Mouse (Mus musculus): ENCODE results near the gene Dok1.
A peak's percentile ranks its signal among the peaks of the same experiment; 100 is the strongest.

Dok1 gene

GRCm38 (mm10) chr6:83049367-83049766 is 16.1 kb upstream of the Dok1 start:
- DNase-seq (ENCODE audit: low spot score): no peak

- no peak for DNase-seq (ENCODE audit: low spot score)
These were observed 11.5 kb upstream of the Dok1 start for GRCm38 (mm10) chr6:83044742-83045141.

GRCm38 (mm10) chr6:83043993-83044392 is 10.7 kb upstream of the Dok1 start:
- DNase-seq (ENCODE audit: low spot score): no peak

GRCm38 (mm10) chr6:83043561-83043960 is 10.3 kb upstream of the Dok1 start:
- no peak for DNase-seq (ENCODE audit: low spot score)

DNA sequence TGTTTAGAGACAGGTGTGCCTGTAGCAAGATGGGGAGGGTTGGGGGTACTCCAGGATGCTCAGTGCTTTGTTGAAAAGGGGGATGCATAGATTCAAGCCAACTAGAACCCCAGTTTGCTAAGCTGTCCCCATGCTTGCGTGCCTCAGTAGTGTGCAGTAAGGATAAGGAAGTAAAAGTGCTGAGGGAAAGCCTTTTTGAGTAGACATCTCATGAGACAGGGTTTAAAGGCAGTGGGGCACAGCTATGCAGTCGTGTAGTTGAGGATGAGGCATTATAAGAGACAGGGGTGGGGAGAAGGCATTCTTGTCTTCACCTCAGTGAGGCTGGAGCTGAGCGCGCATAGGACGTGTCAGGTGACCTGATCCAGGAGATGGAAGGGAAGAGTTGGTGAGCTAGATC is 7.3 kb upstream of the Dok1 start:
- DNase-seq (ENCODE audit: low spot score): no peak

DNA sequence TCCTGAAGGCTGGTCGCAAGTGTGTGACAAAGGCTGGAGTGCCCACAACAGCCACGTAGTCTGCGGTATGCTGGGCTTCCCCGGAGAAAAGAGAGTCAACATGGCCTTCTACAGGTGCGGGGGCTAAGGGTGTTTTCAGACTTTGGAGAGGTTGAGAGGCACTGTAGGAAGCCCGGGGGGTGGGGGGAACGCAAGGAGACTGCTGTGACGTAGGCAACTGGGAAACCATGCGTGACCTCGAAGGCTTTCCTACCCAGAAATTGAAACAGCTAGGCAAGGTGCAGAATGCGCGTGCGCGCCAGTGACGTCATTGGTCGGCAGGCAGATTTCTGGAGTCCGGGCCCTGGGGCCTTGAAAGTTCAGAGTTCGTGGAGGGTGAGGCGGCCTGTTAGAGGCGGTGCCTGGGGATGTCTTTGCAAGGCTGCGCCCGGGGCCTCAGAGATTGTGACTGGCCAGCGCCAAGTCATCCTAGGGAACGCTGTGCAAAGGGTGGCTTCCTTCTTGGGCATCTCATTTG is 5.3 kb upstream of the Dok1 start:
- peak; percentile 90 for DNase-seq (ENCODE audit: low spot score)

DNA sequence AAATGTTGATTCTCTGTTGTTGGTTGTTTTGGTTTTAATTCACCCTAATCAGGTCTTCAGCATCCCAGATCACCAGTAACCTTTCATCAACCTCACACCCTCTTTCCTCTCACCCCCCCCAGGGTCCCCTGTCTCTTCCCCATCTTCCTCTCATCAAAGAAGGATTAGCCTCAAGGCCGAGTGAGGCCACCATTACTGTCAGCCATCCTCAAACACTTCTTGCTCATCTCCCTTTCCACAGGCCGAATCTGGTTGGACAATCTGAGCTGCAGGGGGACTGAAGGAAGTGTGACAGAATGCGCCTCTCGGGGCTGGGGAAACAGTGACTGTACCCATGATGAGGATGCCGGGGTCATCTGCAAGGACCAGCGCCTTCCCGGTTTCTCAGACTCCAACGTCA is 3.9 kb upstream of the Dok1 start:
- DNase-seq (ENCODE audit: low spot score): no peak

- peak; percentile 16 for DNase-seq (ENCODE audit: low spot score)
These were observed 1.3 kb upstream of the Dok1 start for GRCm38 (mm10) chr6:83034463-83035055.

- peak; percentile 60 for DNase-seq (ENCODE audit: low spot score)
These were observed 491 bp downstream of the Dok1 start for GRCm38 (mm10) chr6:83032769-83033191.

DNA sequence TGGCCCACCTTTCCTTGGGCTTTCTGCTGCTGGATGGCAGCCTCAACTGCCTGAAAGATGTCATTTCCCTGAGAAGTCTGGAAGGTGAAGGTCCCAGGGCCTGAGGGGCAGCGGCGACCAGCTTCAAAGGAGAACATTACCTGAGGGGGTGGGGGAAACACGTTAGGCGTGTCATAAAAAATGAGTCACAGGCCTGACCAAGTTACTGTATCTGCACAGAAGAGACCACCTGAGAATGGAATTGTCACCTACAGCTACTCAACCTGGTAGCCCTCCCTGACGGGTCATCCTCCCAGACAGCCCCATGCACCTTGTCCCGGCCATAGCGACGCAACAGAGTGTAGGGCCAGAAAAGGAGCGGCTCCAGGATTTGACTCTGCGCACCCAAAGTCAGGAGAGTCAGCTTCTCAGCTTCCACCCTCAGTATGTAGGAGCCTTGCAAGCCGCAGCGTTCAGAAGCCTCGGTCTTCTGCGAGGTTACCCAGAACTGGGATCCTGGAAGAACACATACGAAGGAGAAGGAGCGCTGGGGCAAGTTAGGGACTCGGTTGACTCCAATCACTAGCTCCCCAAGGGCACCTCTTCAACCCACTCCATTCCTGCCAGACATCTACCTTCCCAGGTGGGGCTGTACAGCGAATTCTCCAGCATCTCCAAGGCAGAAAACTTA is 1.2 kb downstream of the Dok1 start:
- no peak for DNase-seq (ENCODE audit: low spot score)

DNA sequence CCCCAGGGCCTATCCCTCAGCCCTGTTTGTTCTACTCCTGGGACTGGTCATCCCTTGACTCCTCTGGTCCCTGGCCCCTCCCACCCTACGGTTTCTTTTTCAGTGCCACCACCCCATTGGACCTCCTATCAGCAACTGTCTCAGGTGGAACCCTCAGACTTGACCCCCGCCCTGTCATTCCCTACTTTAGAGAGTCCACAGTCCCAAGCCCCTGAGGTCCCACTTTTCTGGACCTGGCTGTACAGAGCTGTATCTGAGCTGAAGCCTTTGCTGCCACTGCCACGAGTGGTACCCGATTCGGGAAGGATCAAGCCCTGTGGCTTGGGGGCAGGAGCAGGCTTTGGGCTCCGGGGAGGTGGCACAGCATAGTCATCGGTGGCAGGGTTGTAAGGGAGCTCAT is 2.2 kb downstream of the Dok1 start:
- DNase-seq (ENCODE audit: low spot score): no peak

GRCm38 (mm10) chr6:83029777-83030176 is 3.5 kb downstream of the Dok1 start:
- no peak for DNase-seq (ENCODE audit: low spot score)

DNA sequence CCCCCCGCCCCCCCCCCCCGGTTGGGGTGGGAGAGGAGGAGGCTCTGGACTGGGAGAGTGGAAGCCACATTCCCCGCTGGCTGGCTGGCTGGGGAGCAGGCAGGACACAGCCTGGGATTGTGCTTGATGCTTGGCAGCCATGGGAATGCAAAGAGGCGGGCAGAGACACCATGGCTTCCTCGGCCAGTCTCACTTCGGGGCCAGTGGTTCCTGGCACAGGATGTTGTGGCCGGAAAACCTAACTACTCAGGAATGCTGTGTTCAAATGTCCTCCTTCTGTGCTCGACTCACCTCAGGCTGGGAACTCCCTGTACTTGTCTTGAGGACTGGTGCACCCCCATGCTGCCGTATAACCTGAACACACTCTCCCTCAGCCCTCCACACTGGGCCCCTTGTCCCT is 5.6 kb downstream of the Dok1 start:
- DNase-seq (ENCODE audit: low spot score): no peak

DNA sequence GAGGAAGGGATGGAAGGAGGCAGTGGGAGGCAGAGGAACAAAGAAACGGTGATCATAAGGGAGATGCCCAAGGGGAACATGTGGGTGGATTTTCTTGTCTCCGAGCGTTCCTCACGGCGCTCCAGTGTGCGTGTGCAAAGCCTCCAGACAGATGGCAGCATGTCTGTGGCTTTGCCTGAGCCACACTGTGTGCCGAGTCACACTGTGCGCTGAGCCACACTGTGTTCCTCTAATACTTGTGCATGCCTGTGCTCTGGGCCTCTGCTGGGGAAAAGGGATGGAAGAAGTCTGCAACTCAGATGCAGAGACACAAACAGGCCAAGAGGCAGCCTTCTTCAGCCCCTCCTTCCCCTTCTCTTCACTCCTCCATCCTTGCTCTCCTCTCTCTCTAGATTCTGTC is 6.0 kb downstream of the Dok1 start:
- DNase-seq (ENCODE audit: low spot score): no peak

DNA sequence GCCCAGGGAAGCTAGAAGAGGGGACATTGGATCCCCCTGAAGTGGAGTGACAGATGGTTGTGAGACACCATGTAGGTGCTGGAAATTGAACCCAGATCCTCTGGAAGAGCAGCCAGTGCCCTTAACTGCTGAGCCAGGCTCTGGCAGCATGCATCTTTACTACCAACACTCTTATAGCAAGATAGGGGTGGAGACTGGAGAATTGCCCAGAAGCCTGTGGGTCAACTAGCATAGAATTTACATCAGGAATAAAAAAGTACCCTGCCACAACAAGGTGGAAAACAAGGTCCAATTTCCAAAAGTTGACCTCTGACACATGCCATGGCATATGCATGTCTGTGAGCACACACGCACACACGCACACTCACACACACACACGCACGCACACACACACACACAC is 8.1 kb downstream of the Dok1 start:
- no peak for DNase-seq (ENCODE audit: low spot score)

GRCm38 (mm10) chr6:83024421-83024820 is 8.8 kb downstream of the Dok1 start:
- no peak for DNase-seq (ENCODE audit: low spot score)

GRCm38 (mm10) chr6:83023786-83024185 is 9.5 kb downstream of the Dok1 start:
- no peak for DNase-seq (ENCODE audit: low spot score)

- DNase-seq (ENCODE audit: low spot score): no peak
These were observed 10.3 kb downstream of the Dok1 start for GRCm38 (mm10) chr6:83023008-83023407.

- no peak for DNase-seq (ENCODE audit: low spot score)
These were observed 12.3 kb downstream of the Dok1 start for GRCm38 (mm10) chr6:83020836-83021593.

- DNase-seq (ENCODE audit: low spot score): no peak
These were observed 13.2 kb downstream of the Dok1 start for GRCm38 (mm10) chr6:83020121-83020520.

DNA sequence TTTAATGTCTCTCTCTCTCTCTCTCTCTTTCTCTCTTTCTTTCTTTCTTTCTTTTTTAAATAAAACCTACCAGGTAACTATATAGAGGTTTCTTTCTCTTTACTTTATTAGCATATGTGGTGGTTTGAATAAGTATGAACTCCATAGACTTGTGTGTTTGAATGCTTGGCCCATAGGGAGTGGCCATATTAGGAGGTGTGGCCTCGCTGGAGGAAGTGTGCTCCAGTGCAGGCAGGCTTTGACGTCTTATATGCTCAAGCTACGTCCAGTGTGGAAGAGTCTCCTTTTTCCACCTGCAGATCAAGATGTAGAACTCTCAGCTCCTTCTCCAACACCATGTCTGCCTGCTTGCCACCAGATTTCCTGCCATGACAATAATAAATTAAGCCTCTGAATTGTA is 14.2 kb downstream of the Dok1 start:
- DNase-seq (ENCODE audit: low spot score): no peak

GRCm38 (mm10) chr6:83017190-83017589 is 16.1 kb downstream of the Dok1 start:
- no peak for DNase-seq (ENCODE audit: low spot score)

GRCm38 (mm10) chr6:83015749-83016148 is 17.5 kb downstream of the Dok1 start:
- DNase-seq (ENCODE audit: low spot score): no peak
